Mouse (Mus musculus) hindbrain, postnatal 0 days (tissue): ENCODE data around the gene Rasgrp3. TPM values are rescaled to one million over a fixed set of nuclear protein-coding genes. Genes with fewer than 3 reads are reported as not detected.

ENCODE experiments used
- ATAC-seq: fragments of 200-750 bp; cut with Nextera tagmentation; 2 replicates; pipeline ENCODE4 v1.8.0; 2017; ENCODE audit warnings: mild to moderate bottlenecking, moderate TSS enrichment, moderate library complexity
- DNase-seq: peaks from one replicate; pipeline ENCODE4 v3.0.0-alpha.2; 2015; ENCODE audit warnings: low spot score
- H3K27ac ChIP-seq: fragments of 300-500 bp; sonication (generic); 2 replicates; pipeline ENCODE4 v1.5.1; 2014; ENCODE audit warnings: mild to moderate bottlenecking
- H3K27me3 ChIP-seq: fragments of 300-500 bp; sonication (generic); 2 replicates; pipeline ENCODE4 v1.6.1; 2014; ENCODE audit warnings: low read length, mixed read lengths; ENCODE audit not compliant: insufficient read depth
- H3K36me3 ChIP-seq: fragments of 300-500 bp; sonication (generic); 2 replicates; pipeline ENCODE4 v1.6.1; 2014; ENCODE audit warnings: low read length, mixed read lengths; ENCODE audit not compliant: insufficient read depth
- H3K4me1 ChIP-seq: fragments of 300-500 bp; sonication (generic); 2 replicates; pipeline ENCODE4 v1.6.1; 2014; ENCODE audit warnings: antibody characterized with exemption, low read length, mixed read lengths; ENCODE audit not compliant: insufficient read depth
- H3K4me2 ChIP-seq: fragments of 300-500 bp; sonication (generic); 2 replicates; pipeline ENCODE4 v1.6.1; 2014; ENCODE audit warnings: low read depth, mild to moderate bottlenecking, low read length, moderate library complexity, mixed read lengths
- H3K4me3 ChIP-seq: fragments of 300-500 bp; sonication (generic); 2 replicates; pipeline ENCODE4 v1.5.1; 2014; ENCODE audit warnings: low read length
- H3K9ac ChIP-seq: fragments of 300-500 bp; sonication (generic); replicated peaks from 2 replicates; pipeline ENCODE4 v1.6.1; 2014; ENCODE audit warnings: mild to moderate bottlenecking, low read length, moderate library complexity, mixed read lengths
- H3K9me3 ChIP-seq: fragments of 300-500 bp; sonication (generic); 2 replicates; pipeline ENCODE4 v1.6.1; 2016; ENCODE audit warnings: low read length, mixed read lengths
- CTCF ChIP-seq: IDR thresholded peaks from 2 replicates; pipeline ENCODE4 v1.5.1; 2016; ENCODE audit warnings: antibody characterized with exemption, control low read depth, low read depth
- WGBS: fragments of 180-500 bp; shearing (Covaris S2); extraction: QIAGEN DNeasy Blood & Tissue Kit; methylation state at CpG from one replicate; pipeline ENCODE4 v1.1.7; 2014; 5-methylcytosine and 5-hydroxymethylcytosine counted together
- polyA plus RNA-seq: library from polyadenylated mRNA; unstranded; fragments of >200 nt; fragmentation: Nextera tagmentation; extraction: Ambion mirVana; gene quantifications from 2 replicates; pipeline ENCODE4 v1.2.1, GENCODE M21; 2015
- total RNA-seq: library from RNA; depleted of rRNA; stranded (reverse); fragments of >200 nt; gene quantifications from 2 replicates; pipeline ENCODE4 v1.2.3, GENCODE M21; 2014

Gene Rasgrp3
- total and polyA plus RNA-seq, 2 experiments from 2014 or later: 2.1 to 5.1 TPM

DNA sequence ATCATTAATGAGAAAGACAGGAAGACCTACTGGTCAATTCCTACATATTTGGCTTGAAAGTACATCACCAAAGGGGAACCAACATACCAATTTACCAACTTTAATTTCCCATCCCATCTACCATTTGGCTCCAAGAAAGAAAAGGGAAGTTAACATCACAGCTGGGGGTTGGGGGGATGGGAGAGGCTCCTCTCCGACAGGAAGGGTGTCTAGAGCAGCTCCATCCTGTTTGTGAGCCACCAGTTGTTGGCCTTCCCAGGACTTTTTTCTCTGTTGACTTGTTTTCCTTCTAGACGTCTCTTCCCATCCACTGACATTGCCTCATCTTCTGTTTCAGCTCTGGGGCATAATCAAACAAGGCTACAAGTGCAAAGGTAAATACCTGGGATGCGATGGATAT lies 88.1 kb downstream of the Rasgrp3 start:
- no peak overlapping the region for H3K4me3 ChIP-seq
- no peaks in the 10 kb centered on the region for H3K9me3 ChIP-seq
- H3K36me3 ChIP-seq: no peaks in the 10 kb centered on the region
- H3K4me2 ChIP-seq: no peak overlapping the region
- H3K27ac ChIP-seq: no peak overlapping the region
- TF ChIP-seq CTCF: no peak
- no peak for ATAC-seq
- H3K27me3 ChIP-seq: no peaks in the 10 kb centered on the region
- 73% methylated on average over 3 of the region's 3 CpGs for WGBS
- DNase-seq: no peak
- no peak overlapping the region for H3K9ac ChIP-seq
- no peaks in the 10 kb centered on the region for H3K4me1 ChIP-seq

DNA sequence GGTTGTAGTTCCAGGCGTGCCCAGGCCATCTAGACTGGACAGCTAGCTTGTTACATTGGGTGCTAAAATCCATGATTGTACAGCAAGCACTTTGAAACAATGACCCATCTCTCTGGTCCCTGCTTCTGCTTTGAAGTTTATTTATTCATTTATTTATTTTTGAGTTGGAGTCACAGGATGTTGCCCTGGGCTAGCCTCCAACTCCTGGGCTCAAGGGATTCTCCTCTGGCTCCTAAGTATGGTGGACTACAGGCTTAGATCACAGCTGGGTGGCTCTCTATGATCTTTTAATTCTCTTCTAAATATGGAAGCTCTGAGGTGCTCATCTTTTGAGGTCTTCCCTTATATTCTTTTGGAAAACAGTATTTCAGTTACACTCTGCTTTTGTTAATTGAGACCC lies 90.7 kb downstream of the Rasgrp3 start:
- H3K36me3 ChIP-seq: no peaks in the 10 kb centered on the region

DNA sequence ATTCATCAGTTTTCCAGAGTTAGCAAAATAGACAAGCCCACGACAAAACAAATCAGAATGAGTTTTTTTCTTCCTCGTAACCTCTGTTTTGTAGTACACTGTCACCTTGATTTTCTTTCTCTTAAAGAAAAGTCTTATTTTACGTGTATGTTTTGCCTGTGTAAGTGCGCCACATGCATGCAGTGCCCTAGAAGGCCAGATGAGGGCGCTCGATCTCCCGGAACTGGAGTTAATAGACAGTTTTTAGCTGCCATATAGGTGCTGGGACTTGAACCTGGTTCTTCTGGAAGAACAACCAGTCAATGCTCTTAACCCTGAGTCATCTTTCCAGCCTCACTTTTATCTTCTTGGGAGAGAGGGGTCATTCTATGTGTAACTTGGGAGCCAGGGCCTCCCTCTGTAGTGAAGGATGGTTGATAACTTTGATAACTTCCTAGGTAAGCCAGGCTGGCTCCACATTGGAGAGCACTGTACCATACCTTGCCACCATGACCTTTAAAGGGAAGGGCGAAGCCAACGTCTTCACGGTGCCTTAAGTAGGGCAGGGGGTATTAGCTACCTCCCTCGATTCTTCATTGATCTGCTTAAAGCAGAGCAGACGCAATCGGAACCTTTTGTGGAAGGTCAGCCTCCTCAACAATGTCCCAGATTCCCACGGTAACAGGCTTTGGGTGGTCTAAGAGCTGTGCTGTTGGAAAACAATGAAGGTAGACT lies 93.7 kb downstream of the Rasgrp3 start:
- Histone ChIP-seq H3K9me3 (no peaks in the 10 kb centered on the region), H3K4me1 (no peaks in the 10 kb centered on the region), H3K27me3 (no peaks in the 10 kb centered on the region), H3K27ac (no peak overlapping the region), H3K4me3 (no peak overlapping the region), H3K4me2 (no peak overlapping the region), H3K9ac (no peak overlapping the region), H3K36me3 (no peaks in the 10 kb centered on the region)
- TF ChIP-seq CTCF: no peak
- no peak for ATAC-seq
- no peak for DNase-seq
- WGBS: 85% methylated on average over 14 of the region's 14 CpGs

More for the DNA sequence above, 90.7 kb downstream of the Rasgrp3 start:
- H3K9ac ChIP-seq: no peak overlapping the region
- H3K27me3 ChIP-seq: no peaks in the 10 kb centered on the region
- no peaks in the 10 kb centered on the region for H3K9me3 ChIP-seq
- no peak overlapping the region for H3K27ac ChIP-seq
- no peak overlapping the region for H3K4me3 ChIP-seq
- TF ChIP-seq CTCF: no peak
- ATAC-seq (no peak), DNase-seq (no peak)
- no peak overlapping the region for H3K4me2 ChIP-seq
- WGBS: 93% methylated on average over 1 of the region's 1 CpGs
- no peaks in the 10 kb centered on the region for H3K4me1 ChIP-seq

DNA sequence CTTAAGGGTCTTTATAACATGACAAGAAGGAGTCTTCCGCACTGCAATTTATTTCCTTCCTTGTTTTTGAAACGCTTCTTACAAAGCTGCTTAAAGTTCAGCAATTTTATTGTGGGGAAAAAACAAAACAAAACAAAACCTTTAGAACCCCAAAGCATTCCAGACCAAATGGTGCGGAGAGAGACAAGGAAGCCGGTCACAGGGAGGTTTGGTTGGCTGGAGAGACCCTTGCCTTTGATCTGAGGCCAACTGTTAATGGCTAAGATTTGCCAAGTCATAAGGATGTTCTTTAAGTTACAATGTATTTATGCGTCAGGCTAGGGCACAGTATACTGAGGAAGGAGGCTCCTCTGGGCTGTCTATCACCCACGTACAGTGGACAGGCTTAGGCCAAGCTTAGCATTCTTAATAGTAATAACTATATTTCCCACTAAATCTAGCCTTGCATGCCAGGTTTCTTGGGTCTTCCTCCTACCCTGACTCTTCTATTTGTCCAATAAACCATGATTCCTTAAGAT lies 96.8 kb downstream of the Rasgrp3 start:
- TF ChIP-seq CTCF: no peak
- H3K4me3 ChIP-seq: no peak overlapping the region
- no peak overlapping the region for H3K9ac ChIP-seq
- H3K4me1 ChIP-seq: no peaks in the 10 kb centered on the region
- WGBS: 66% methylated on average over 6 of the region's 6 CpGs
- H3K9me3 ChIP-seq: no peaks in the 10 kb centered on the region
- H3K27me3 ChIP-seq: no peaks in the 10 kb centered on the region
- no peak overlapping the region for H3K4me2 ChIP-seq
- peaks cover 5% of the 10 kb centered on the region; the same call in 1 of the 2 replicates for H3K36me3 ChIP-seq
- ATAC-seq (no peak), DNase-seq (no peak)
- H3K27ac ChIP-seq: no peak overlapping the region

DNA sequence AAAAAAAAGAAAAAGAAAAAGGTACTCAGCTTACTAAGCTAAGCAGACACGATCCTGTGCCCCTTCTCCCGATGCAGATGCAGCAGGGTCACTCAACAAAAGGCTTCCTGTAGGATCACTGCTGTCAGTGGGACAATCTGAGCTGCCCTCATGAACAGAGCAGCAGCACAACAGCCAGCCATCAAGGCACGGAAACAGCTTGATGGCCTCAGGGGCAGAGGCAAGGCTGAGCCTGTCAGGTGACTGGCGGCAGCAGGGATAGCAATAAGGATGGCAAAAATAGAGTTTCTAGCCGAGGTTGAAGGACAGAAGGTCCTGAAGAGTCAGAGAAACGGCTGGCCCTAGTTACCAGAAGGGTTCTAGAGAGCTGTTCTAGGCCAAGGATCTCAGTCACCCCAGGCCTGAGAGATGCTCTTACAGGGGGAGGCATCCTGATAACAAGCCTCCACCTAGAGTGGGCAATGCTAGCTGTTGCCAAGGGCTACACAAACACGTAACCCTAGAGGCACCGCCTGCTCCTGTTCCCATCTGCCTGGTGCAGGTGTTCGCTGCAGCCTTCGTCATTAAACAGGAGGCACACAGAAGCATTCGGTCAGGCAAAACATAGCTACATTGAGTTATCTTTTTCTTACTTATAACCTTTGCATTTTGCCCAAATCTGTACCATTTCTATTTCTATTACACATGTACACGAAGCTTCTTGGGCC lies 98.8 kb downstream of the Rasgrp3 start:
- DNase-seq (no peak), ATAC-seq (peak; percentile 47; the same call in 1 of the 2 replicates)
- H3K27ac ChIP-seq: no peak overlapping the region
- no peak overlapping the region for H3K4me2 ChIP-seq
- no peak overlapping the region for H3K9ac ChIP-seq
- H3K36me3 ChIP-seq: peaks cover 19% of the 10 kb centered on the region
- no peaks in the 10 kb centered on the region for H3K27me3 ChIP-seq
- TF ChIP-seq CTCF: no peak
- H3K4me3 ChIP-seq: no peak overlapping the region
- WGBS: 71% methylated on average over 12 of the region's 12 CpGs
- no peaks in the 10 kb centered on the region for H3K9me3 ChIP-seq
- no peaks in the 10 kb centered on the region for H3K4me1 ChIP-seq

DNA sequence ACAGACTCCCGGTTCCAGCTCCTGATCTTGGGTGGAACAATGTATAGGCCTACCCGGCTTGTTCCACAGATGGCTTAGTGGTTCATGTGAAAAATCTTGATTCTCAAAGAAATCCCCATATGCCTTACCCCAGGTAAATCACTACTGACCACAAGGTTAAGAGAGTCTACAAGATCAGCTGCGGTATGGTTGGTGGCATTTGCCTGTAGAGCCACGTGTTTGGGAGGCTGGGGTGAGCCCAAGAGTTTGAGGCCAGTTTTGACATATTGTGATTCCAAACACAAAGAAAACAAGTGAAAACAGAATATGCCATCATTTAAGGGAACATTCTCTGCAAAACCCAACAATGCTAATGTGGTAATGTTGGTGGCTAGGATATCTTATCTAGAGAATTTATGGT lies 99.9 kb downstream of the Rasgrp3 start:
- peaks cover 19% of the 10 kb centered on the region for H3K36me3 ChIP-seq
- ATAC-seq (no peak), DNase-seq (no peak)
- no peak overlapping the region for H3K4me2 ChIP-seq
- H3K27me3 ChIP-seq: no peaks in the 10 kb centered on the region
- H3K9ac ChIP-seq: no peak overlapping the region
- no peaks in the 10 kb centered on the region for H3K9me3 ChIP-seq
- H3K4me1 ChIP-seq: no peaks in the 10 kb centered on the region
- H3K27ac ChIP-seq: no peak overlapping the region
- no peak for TF ChIP-seq CTCF
- H3K4me3 ChIP-seq: no peak overlapping the region
- 94% methylated on average over 4 of the region's 4 CpGs for WGBS
